Mouse (Mus musculus) G1E (cell line): ENCODE measurements around the gene Scnm1.

ENCODE experiments used
- CTCF ChIP-seq: IDR thresholded peaks from 2 replicates; pipeline ENCODE4 v1.5.1; 2012; ENCODE audit warnings: low read depth, low read length, inconsistent platforms, mixed read lengths
- GATA1 ChIP-seq: IDR thresholded peaks from 2 replicates; pipeline ENCODE4 v1.6.1; 2012; ENCODE audit warnings: borderline replicate concordance, low read length, inconsistent platforms, mixed read lengths
- GATA2 ChIP-seq: IDR thresholded peaks from 2 replicates; pipeline ENCODE4 v1.6.1; 2012; ENCODE audit warnings: low read depth, low read length, inconsistent platforms, borderline replicate concordance
- POLR2AphosphoS5 ChIP-seq: IDR thresholded peaks from 2 replicates; pipeline ENCODE4 v1.6.1; 2012; ENCODE audit warnings: low read depth, low read length, inconsistent platforms; ENCODE audit not compliant: insufficient replicate concordance
- TAL1 ChIP-seq: conservative IDR thresholded peaks from 2 replicates; pipeline ENCODE4 v1.6.1; 2012; ENCODE audit warnings: low read depth, low read length, inconsistent platforms, mixed read lengths

DNA sequence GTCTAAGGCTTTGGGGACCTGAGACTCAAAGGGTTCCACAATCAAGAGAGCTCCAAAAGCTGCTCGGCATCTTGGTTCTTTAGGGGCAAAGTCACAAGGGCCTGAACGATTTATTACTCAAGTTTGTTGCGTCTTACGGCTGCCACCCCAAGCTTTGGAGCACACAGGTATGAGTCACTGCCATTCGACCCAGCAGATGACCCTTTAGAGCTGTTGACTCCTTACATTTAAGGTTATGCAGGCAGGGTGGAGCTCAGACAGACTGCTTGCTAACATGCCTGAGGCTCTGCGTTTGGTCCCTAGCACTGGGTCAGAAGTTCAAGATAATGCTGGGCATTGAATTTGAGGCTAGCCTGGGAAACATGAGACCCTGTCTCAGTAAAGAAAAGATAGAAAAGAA is 43.8 kb upstream of the Scnm1 start:
- TF ChIP-seq CTCF (no peak), TAL1 (no peak), GATA2 (no peak), GATA1 (no peak), POLR2AphosphoS5 (no peak)
